Mouse (Mus musculus): ENCODE data around the gene Ier5l. TPM values are rescaled to one million over a fixed set of nuclear protein-coding genes. Genes with fewer than 3 reads are reported as not detected.

Gene Ier5l
- polyA plus RNA-seq, 1 experiment, result 5.0 TPM

DNA sequence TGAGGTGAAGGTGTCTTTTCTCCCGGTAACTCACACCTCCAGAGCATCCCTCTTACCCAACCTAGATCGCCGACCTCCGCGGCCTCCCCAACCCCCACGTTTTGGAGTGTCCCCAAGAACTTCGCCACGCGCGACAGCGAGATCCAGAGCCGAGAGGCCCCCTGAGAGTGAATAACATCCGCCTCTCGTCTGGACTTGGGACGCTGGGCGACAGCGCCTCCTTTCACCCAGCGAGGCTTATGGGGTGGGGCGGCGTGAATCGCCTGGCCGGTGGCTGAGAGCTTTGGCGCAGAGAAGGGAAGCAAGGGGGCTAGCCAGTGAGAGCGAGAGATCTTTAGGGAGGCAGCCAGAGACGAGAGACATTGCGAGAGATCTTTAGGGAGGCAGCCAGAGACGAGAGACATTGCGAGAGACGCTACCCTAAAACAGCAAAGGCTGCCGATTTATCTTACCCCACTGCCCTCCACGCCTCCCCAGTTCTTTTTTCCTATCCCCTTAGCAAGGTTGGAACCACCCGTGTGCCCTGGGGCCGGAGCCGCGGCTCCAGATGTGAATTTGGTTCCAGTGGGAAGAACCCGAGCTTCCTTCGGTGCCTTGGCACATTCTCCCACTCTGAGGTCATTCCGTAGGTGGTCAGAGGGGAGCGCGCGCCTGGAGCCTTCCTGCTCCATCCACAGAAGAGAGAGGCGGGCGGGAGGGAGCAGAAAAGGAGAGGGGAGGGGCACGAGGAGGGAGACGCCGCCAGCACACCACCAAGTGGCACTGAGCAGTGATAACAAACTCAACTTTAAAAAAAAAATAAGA lies 3.7 kb downstream of the Ier5l start:
- TF ChIP-seq FLI1 (IDR thresholded peaks at IDR 0.05; ENCODE audit: low read length) (no peak), GATA1 (IDR thresholded peaks at IDR 0.05; ENCODE audit: borderline replicate concordance, low read length) (no peak)
- H3K9me3 ChIP-seq, result no peaks in the 10 kb centered on the region
- peaks cover 91% of the 10 kb centered on the region for H3K27me3 ChIP-seq (replicated peaks)
- peak overlapping the region; percentile 88 for H3K4me3 ChIP-seq (replicated peaks)
- peaks cover 58% of the 10 kb centered on the region for H3K4me1 ChIP-seq
- H3K36me3 ChIP-seq (replicated peaks; ENCODE audit: low read length), result no peaks in the 10 kb centered on the region

DNA sequence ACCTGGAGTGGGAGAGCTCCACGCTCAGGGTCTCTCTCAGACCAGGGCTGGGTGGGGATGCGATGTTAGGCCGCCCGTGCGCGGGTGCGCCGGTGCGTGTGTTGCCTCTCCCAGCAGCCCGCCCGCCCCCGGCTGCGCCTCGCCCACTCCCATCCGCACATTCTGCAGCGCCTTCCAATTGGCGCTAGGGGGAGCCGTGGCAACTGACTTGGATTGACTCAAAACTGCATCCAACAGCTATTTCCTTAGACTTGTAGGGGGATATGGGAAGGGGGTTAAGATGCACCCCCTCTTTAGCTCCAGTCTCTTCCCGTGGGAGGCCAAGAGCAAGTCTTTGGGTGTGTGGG lies 4.2 kb downstream of the Ier5l start:
- Histone ChIP-seq H3K36me3 (replicated peaks; ENCODE audit: low read length) (no peaks in the 10 kb centered on the region), H3K4me1 (peaks cover 64% of the 10 kb centered on the region), H3K27me3 (replicated peaks) (peaks cover 89% of the 10 kb centered on the region), H3K4me3 (replicated peaks) (peak overlapping the region; percentile 88), H3K9me3 (no peaks in the 10 kb centered on the region)
- TF ChIP-seq FLI1 (IDR thresholded peaks at IDR 0.05; ENCODE audit: low read length) (no peak), GATA1 (IDR thresholded peaks at IDR 0.05; ENCODE audit: borderline replicate concordance, low read length) (no peak)

DNA sequence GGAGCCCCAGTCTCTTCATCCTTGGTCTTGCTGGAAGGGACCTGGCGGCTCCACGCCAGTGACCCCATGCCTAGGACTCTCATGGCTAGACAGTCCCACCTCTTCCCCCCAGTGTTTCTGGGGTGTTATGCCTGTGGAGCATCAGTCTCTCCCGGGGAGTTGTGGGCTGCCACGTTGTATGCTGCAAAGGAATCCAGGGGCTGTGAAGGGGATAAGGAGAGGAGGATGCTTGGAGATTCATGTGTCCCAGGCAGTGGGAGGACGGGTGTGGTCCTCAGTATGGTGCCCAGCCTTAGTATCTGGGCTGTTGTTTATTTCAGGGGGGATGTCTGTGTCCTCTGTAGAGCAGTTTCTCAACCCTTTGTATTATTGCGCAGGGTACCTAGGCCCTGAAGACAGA lies 5.0 kb downstream of the Ier5l start:
- TF ChIP-seq FLI1 (IDR thresholded peaks at IDR 0.05; ENCODE audit: low read length), result no peak
- no peak for TF ChIP-seq GATA1 (IDR thresholded peaks at IDR 0.05; ENCODE audit: borderline replicate concordance, low read length)
- no peaks in the 10 kb centered on the region for H3K9me3 ChIP-seq
- H3K36me3 ChIP-seq (replicated peaks; ENCODE audit: low read length), result no peaks in the 10 kb centered on the region
- H3K4me1 ChIP-seq, result peaks cover 65% of the 10 kb centered on the region
- H3K27me3 ChIP-seq (replicated peaks), result peaks cover 81% of the 10 kb centered on the region
- H3K4me3 ChIP-seq (replicated peaks), result no peak overlapping the region

DNA sequence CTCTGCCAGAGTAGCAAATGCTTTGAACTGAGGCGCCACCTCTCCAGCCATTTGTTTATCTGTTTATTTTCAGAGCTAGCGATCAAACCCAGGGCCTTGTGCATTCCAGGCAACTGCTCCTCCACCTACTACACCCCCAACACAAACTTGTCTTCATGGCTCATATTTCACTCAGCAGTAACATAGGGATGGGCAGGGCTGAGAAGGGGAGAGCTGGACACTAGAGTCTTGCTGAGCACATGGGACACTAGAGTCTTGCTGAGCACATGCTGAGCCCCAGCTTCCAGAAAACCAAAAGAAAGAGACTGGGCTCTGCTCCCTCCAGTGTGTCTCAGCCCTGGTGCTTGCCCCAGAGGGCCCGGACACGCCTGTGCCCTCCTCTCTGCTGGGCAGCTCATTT lies 7.2 kb downstream of the Ier5l start:
- TF ChIP-seq GATA1 (IDR thresholded peaks at IDR 0.05; ENCODE audit: borderline replicate concordance, low read length) (no peak), FLI1 (IDR thresholded peaks at IDR 0.05; ENCODE audit: low read length) (no peak)
- no peaks in the 10 kb centered on the region for H3K9me3 ChIP-seq
- peaks cover 60% of the 10 kb centered on the region for H3K27me3 ChIP-seq (replicated peaks)
- H3K36me3 ChIP-seq (replicated peaks; ENCODE audit: low read length), result no peaks in the 10 kb centered on the region
- no peak overlapping the region for H3K4me3 ChIP-seq (replicated peaks)
- peaks cover 56% of the 10 kb centered on the region for H3K4me1 ChIP-seq

DNA sequence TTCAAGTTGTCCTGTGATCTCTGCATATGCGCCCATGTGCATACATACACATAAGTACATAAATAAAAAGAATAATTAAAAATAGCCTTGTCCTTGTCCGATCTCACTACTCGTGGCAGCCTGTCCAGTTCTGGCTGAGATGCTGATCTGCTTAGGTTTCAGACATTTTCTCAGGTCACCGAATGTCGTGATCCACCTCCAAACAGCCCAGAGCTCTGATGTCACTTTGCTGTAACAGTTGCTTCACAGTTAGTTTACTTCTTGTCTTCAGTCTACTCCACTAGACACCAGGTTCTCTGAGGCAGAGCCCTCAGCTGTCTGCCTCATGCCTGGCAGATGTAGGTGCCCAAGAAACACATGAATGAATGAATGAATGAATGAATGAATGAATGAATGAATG lies 9.6 kb downstream of the Ier5l start:
- Histone ChIP-seq H3K36me3 (replicated peaks; ENCODE audit: low read length) (peaks cover 2% of the 10 kb centered on the region), H3K9me3 (no peaks in the 10 kb centered on the region), H3K4me3 (replicated peaks) (peak overlapping the region; percentile 94), H3K27me3 (replicated peaks) (peaks cover 38% of the 10 kb centered on the region), H3K4me1 (peaks cover 33% of the 10 kb centered on the region)
- TF ChIP-seq GATA1 (IDR thresholded peaks at IDR 0.05; ENCODE audit: borderline replicate concordance, low read length) (no peak), FLI1 (IDR thresholded peaks at IDR 0.05; ENCODE audit: low read length) (no peak)

DNA sequence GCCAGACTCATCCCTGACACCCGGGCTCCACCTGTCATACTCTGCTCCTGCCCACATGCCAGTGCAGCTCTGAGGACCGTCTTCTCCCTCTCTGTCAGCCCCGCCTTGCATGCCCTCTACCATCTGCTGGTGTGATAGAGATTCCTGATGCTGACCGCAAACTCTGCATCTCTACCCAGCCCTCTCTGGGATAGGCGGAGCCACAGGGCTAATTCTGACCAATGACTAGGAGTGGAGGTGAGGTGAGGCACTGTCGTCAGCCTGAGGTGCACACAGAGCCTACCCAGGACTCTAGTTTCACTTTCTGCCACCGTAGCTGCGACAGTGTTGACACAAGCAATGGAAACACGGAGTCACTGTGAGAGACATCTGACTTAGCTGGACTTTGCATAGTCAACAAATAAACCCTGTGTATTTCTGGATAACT lies 10.1 kb downstream of the Ier5l start:
- Histone ChIP-seq H3K36me3 (replicated peaks; ENCODE audit: low read length) (peaks cover 6% of the 10 kb centered on the region), H3K4me1 (peaks cover 33% of the 10 kb centered on the region), H3K27me3 (replicated peaks) (peaks cover 33% of the 10 kb centered on the region), H3K4me3 (replicated peaks) (peak overlapping the region; percentile 94), H3K9me3 (no peaks in the 10 kb centered on the region)
- TF ChIP-seq GATA1 (IDR thresholded peaks at IDR 0.05; ENCODE audit: borderline replicate concordance, low read length) (no peak), FLI1 (IDR thresholded peaks at IDR 0.05; ENCODE audit: low read length) (no peak)

DNA sequence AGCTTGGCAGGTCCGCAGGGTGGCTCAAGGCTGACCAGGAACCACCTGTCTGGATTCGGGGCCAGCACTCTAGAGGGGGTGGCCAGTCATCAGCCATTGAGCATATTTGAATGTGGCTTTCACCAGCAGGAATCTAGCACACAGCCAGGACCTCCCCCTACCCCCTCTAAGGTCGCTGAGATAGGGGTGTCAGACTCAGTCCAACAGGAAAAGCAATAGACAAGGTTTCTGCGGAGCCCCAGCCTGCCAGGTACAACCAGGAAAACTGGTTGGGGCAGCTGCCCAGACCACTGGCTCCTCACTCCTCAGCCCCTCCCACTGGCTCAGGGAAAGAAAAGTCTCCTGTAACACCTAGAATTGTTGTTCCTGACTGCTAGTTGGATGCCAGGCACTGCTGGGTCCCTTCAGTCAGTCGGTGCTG lies 10.7 kb downstream of the Ier5l start:
- Histone ChIP-seq H3K4me3 (replicated peaks) (peak overlapping the region; percentile 94), H3K9me3 (no peaks in the 10 kb centered on the region), H3K27me3 (replicated peaks) (peaks cover 28% of the 10 kb centered on the region), H3K4me1 (peaks cover 33% of the 10 kb centered on the region), H3K36me3 (replicated peaks; ENCODE audit: low read length) (peaks cover 12% of the 10 kb centered on the region)
- TF ChIP-seq FLI1 (IDR thresholded peaks at IDR 0.05; ENCODE audit: low read length), result no peak
- TF ChIP-seq GATA1 (IDR thresholded peaks at IDR 0.05; ENCODE audit: borderline replicate concordance, low read length), result no peak

DNA sequence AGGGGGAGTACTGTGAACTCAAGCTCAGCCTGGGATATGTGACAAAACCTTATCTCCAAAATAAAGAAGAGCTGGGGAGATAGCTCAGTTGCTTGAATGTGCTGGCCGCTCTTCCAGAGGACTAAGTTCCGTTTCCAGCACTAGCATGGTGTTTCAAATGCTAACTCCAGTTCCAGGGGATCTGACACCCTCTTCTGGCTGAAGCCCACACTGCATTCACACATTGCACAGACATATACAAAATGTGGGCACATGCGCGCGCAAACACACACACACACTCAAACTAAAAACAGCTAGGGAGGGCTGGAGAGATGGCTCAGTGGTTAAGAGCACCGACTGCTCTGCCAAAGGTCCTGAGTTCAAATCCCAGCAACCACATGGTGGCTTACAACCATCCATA lies 14.8 kb downstream of the Ier5l start:
- TF ChIP-seq GATA1 (IDR thresholded peaks at IDR 0.05; ENCODE audit: borderline replicate concordance, low read length) (no peak), FLI1 (IDR thresholded peaks at IDR 0.05; ENCODE audit: low read length) (no peak)
- Histone ChIP-seq H3K4me1 (peaks cover 32% of the 10 kb centered on the region), H3K4me3 (replicated peaks) (no peak overlapping the region), H3K36me3 (replicated peaks; ENCODE audit: low read length) (peaks cover 44% of the 10 kb centered on the region), H3K9me3 (no peaks in the 10 kb centered on the region), H3K27me3 (replicated peaks) (no peaks in the 10 kb centered on the region)

DNA sequence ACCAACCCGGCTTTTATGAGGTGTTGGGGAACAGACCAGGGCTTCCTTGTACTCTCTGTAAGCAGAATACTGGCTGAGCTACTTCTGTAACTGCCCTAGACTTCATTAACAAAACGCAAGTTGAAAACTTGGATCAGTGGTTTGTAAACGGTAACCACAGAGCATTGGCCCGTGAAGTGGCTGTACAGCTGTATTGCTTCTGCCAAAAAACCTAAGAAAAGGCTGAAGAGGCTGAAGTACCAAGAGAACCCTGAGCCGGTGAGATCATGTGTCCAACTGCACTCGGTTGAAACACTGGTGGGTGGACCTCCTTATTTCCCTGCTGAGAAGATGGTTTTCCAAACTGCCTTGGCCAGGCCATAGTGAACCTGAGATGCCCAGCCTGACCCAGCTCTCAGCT lies 15.7 kb downstream of the Ier5l start:
- Histone ChIP-seq H3K27me3 (replicated peaks) (no peaks in the 10 kb centered on the region), H3K9me3 (no peaks in the 10 kb centered on the region), H3K4me3 (replicated peaks) (no peak overlapping the region), H3K4me1 (peaks cover 30% of the 10 kb centered on the region), H3K36me3 (replicated peaks; ENCODE audit: low read length) (peaks cover 53% of the 10 kb centered on the region)
- no peak for TF ChIP-seq FLI1 (IDR thresholded peaks at IDR 0.05; ENCODE audit: low read length)
- no peak for TF ChIP-seq GATA1 (IDR thresholded peaks at IDR 0.05; ENCODE audit: borderline replicate concordance, low read length)

DNA sequence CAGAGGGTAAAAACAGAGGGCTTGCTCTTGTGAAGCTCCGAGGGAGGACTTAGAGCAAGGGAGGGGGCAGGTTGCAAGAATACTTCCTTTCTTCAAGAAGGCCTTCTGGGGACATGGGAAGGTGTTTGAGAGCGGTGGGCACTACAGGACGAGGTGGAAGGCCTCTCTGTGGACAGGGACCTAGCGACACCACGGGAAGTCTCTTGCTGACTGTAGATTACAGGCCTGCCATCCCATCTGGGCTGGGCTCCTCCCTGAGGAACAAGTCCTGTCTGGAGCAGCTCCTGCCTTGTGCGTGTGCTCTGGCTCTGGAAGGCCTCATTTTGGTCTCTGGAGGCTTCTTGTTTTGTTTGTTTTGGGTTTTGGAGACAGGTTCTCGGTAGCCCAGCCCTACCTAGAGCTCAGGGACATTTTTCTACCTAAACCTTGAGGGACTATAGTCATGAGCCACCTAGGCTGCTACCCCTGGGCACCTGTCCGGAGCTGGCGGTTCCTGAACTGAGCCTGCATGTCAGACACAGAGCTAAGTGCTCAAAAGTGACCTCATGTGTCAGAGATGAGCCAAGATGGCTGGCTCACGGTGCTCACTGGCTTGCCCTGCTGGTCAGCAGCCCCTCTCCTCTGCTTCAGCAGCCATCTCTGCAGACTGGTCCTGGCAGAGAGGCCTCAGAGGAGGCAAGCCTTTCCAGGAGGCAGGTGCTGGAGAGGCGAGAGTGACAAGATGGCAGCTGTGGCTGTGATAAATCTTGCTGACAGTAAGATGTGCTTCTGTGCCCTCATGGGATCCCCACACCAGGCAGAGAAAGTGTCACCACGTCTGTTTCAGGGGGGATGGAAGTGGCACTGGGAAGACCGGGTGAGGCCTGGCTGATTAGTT lies 17.7 kb downstream of the Ier5l start:
- Histone ChIP-seq H3K4me1 (peaks cover 33% of the 10 kb centered on the region), H3K27me3 (replicated peaks) (no peaks in the 10 kb centered on the region), H3K36me3 (replicated peaks; ENCODE audit: low read length) (peaks cover 70% of the 10 kb centered on the region), H3K4me3 (replicated peaks) (no peak overlapping the region), H3K9me3 (no peaks in the 10 kb centered on the region)
- TF ChIP-seq FLI1 (IDR thresholded peaks at IDR 0.05; ENCODE audit: low read length) (no peak), GATA1 (IDR thresholded peaks at IDR 0.05; ENCODE audit: borderline replicate concordance, low read length) (no peak)
